Mouse (Mus musculus) lung, postnatal 0 days (tissue): Measurements from ENCODE around the gene Alg14. TPM values are rescaled to one million over a fixed set of nuclear protein-coding genes. Genes with fewer than 3 reads are reported as not detected.

Experiments used
- ATAC-seq: fragments of 200-750 bp; cut with Nextera tagmentation; 2 replicates; pipeline ENCODE4 v1.8.0; 2017; ENCODE audit warnings: moderate library complexity
- DNase-seq: peaks from one replicate; pipeline ENCODE4 v3.0.0-alpha.2; 2016; ENCODE audit warnings: low spot score
- H3K27ac ChIP-seq: fragments of 300-500 bp; sonication (generic); 2 replicates; pipeline ENCODE4 v1.5.1; 2014; ENCODE audit warnings: antibody characterized with exemption, mild to moderate bottlenecking, low read length, mixed read lengths
- H3K27me3 ChIP-seq: fragments of 300-500 bp; sonication (generic); replicated peaks from 2 replicates; pipeline ENCODE4 v1.6.1; 2014; ENCODE audit warnings: low read length, mixed read lengths; ENCODE audit not compliant: insufficient read depth
- H3K36me3 ChIP-seq: fragments of 300-500 bp; sonication (generic); 2 replicates; pipeline ENCODE4 v1.6.1; 2014; ENCODE audit warnings: low read length, mixed read lengths; ENCODE audit not compliant: insufficient read depth
- H3K4me1 ChIP-seq: fragments of 300-500 bp; sonication (generic); 2 replicates; pipeline ENCODE4 v1.6.1; 2014; ENCODE audit warnings: antibody characterized with exemption, low read depth, low read length, mixed read lengths; ENCODE audit not compliant: insufficient read depth
- H3K4me2 ChIP-seq: fragments of 300-500 bp; sonication (generic); replicated peaks from 2 replicates; pipeline ENCODE4 v1.6.1; 2014; ENCODE audit warnings: low read depth, mild to moderate bottlenecking, low read length, moderate library complexity, mixed read lengths
- H3K4me3 ChIP-seq: fragments of 300-500 bp; sonication (generic); 2 replicates; pipeline ENCODE4 v1.5.1; 2014; ENCODE audit warnings: low read depth, low read length
- H3K9ac ChIP-seq: fragments of 300-500 bp; sonication (generic); replicated peaks from 2 replicates; pipeline ENCODE4 v1.6.1; 2014; ENCODE audit warnings: low read depth, mild to moderate bottlenecking
- H3K9me3 ChIP-seq: fragments of 300-500 bp; sonication (generic); 2 replicates; pipeline ENCODE4 v1.6.1; 2016; ENCODE audit warnings: low read length, mixed read lengths
- CTCF ChIP-seq: IDR thresholded peaks from 2 replicates; pipeline ENCODE4 v1.5.1; 2016; ENCODE audit warnings: antibody characterized with exemption, mild to moderate bottlenecking
- EP300 ChIP-seq: IDR thresholded peaks from 2 replicates; pipeline ENCODE4 v1.6.1; 2016; ENCODE audit warnings: antibody characterized with exemption, mild to moderate bottlenecking, control low read depth
- WGBS: fragments of 180-500 bp; shearing (Covaris S2); extraction: QIAGEN DNeasy Blood & Tissue Kit; methylation state at CpG from one replicate; pipeline ENCODE4 v1.1.7; 2014; 5-methylcytosine and 5-hydroxymethylcytosine counted together
- polyA plus RNA-seq: library from polyadenylated mRNA; unstranded; fragments of >200 nt; fragmentation: Nextera tagmentation; extraction: Ambion mirVana; gene quantifications from 2 replicates; pipeline ENCODE4 v1.2.1, GENCODE M21; 2015

Alg14 gene
- polyA plus RNA-seq, 1 experiment from 2014 or later = 33.4 TPM

DNA sequence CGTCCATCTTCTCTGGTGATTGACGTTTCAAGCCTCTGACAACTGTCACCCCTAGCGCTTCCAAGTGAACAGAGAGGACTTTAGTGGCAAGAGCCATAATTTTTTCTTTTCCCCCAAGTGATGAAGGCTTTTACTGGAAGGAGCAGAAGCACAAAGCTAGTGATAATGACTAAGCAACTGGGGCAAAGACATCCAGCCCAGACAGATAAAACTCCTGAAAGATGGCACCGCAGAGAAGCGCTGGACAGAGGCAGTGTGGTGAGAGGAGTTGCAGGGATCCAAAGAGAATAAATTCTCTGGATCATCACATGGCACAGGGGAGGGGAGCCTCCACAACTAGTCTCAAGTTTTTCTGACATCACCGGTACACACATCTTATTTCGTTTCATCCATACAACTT, 30.3 kb upstream of the Alg14 start:
- Histone ChIP-seq H3K27ac (no peak overlapping the region), H3K4me1 (peaks cover 3% of the 10 kb centered on the region; the same call in 1 of the 2 replicates), H3K4me2 (no peak overlapping the region), H3K9me3 (no peaks in the 10 kb centered on the region), H3K4me3 (no peak overlapping the region), H3K36me3 (no peaks in the 10 kb centered on the region), H3K27me3 (peaks cover 31% of the 10 kb centered on the region), H3K9ac (no peak overlapping the region)
- no peak for DNase-seq
- no peak for ATAC-seq
- 72% methylated on average over 7 of the region's 7 CpGs for WGBS
- TF ChIP-seq EP300 (no peak), CTCF (no peak)

DNA sequence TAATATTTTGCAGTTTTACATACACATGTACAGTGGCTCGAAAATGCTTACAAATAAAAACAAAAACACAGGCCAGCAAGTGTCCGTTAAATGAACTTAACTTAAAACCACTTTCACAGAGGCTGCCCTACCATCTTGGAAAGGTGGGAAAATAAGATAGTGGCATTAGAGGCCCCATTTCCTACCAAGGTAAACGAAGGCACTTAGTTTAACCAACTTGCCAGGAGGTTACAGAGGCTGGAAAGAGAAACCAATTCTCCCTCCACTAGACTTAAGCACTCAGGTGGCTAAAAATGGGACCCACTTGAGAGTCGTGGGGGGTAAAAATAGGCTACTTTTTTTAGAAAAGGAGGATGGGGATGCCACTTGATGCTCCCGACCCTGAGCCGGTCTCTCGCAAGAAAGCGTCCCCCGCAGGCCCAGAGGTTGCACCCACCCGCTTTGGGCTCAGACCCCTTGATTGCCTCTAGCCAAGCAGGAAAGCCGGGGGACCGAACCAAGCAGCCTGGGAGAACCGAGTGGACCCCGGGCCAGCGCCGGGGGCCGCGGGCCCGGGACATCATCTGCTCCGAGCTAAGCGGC, 29.5 kb upstream of the Alg14 start:
- H3K4me1 ChIP-seq = peaks cover 3% of the 10 kb centered on the region; the same call in 1 of the 2 replicates
- no peaks in the 10 kb centered on the region for H3K36me3 ChIP-seq
- no peak for TF ChIP-seq CTCF
- no peak for ATAC-seq
- DNase-seq = no peak
- peak overlapping the region; percentile 58 for H3K4me3 ChIP-seq
- H3K27ac ChIP-seq = no peak overlapping the region
- WGBS = 9% methylated on average over 19 of the region's 21 CpGs
- H3K9me3 ChIP-seq = no peaks in the 10 kb centered on the region
- H3K27me3 ChIP-seq = peaks cover 31% of the 10 kb centered on the region
- peak overlapping the region; percentile 97 for H3K4me2 ChIP-seq
- H3K9ac ChIP-seq = 0 out of 2 replicates have a peak overlapping the region, but pooled peaks have one; percentile 3

DNA sequence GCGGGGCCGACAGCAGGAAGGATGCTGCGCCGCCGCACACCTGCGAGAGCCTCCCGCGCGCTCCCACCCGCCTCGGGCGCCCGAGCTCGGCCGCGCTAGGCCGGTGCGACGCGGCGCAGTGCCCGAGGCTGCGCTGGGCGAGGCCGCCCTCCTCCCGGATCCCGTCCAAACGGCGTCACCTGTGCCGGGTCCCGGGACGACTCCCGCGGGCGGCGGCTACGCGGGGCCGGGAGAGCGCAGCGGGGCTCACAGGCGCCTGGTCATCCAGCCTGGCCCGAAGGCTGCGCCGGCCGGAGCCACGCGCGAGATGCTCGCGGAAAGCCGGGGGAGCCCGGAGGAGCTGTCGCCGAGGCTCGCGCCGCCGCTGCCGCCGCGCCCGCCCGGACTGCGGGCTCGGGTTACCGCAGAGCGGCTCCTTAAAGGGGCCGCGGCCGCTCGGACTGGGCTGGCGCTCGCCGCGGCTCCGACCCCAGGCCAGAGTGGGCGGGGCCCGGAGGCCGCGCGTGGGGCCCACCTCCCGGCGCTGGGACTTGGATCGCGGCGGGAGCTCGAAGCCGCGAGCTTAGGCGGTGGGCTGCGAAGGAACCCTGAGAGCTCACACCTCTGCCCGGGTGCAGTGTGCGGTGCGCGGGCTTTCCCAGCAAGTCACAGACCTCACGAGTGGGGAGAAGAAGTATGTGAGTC, 28.9 kb upstream of the Alg14 start:
- no peaks in the 10 kb centered on the region for H3K9me3 ChIP-seq
- 0 out of 2 replicates have a peak overlapping the region, but pooled peaks have one; percentile 3 for H3K9ac ChIP-seq
- peak overlapping the region; percentile 97 for H3K4me2 ChIP-seq
- H3K27me3 ChIP-seq = peaks cover 31% of the 10 kb centered on the region
- H3K27ac ChIP-seq = 0 out of 2 replicates have a peak overlapping the region, but pooled peaks have one; percentile 14
- H3K4me1 ChIP-seq = peaks cover 3% of the 10 kb centered on the region; the same call in 1 of the 2 replicates
- no peak for TF ChIP-seq EP300
- TF ChIP-seq CTCF = no peak
- DNase-seq (peak; percentile 67), ATAC-seq (peak; percentile 91)
- H3K4me3 ChIP-seq = peak overlapping the region; percentile 58
- WGBS = 4% methylated on average over 42 of the region's 97 CpGs
- H3K36me3 ChIP-seq = no peaks in the 10 kb centered on the region

DNA sequence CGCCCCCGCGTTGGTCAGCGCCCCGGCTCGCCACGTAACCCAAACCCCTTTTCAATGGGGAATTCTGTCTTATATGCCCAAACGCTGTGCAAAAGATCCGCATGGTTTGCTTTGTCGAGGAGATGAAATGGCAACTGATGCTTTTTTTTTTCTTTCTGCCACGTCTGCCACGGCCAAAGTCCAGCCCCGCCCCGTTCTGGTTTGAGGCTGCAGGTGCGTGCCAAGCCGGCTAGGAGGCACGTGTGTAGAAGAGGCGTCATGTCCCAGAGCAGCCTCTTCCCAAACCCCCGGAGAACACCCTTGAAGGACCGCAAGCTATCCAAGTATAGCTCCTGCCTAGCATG, 28.4 kb upstream of the Alg14 start:
- peaks cover 3% of the 10 kb centered on the region; the same call in 1 of the 2 replicates for H3K4me1 ChIP-seq
- peak overlapping the region; percentile 58 for H3K4me3 ChIP-seq
- H3K4me2 ChIP-seq = peak overlapping the region; percentile 97
- no peak overlapping the region for H3K9ac ChIP-seq
- H3K27me3 ChIP-seq = peaks cover 31% of the 10 kb centered on the region
- no peak for TF ChIP-seq CTCF
- no peak for TF ChIP-seq EP300
- no peaks in the 10 kb centered on the region for H3K9me3 ChIP-seq
- WGBS = 2% methylated on average over 20 of the region's 20 CpGs
- DNase-seq (peak; percentile 66), ATAC-seq (peak; percentile 37)
- H3K36me3 ChIP-seq = no peaks in the 10 kb centered on the region
- H3K27ac ChIP-seq = no peak overlapping the region

DNA sequence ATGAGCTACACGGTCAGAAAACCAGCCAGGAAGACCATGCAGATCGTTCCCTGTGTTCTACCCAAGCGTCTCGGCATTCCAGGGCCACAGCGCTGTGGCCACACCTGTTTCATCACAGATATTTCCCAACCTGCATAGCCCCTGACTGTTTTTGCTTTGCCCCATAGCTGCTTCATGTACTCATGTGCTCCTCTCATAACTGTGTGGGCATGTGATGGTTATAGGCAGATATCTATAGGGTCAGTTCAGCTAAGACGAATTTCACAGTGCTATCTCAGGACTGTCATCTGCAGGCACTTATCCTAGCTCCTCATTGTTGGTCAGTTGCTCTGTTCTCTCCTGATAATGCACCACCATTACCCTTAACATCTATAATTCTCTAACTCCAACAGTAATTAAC, 27.3 kb upstream of the Alg14 start:
- Histone ChIP-seq H3K36me3 (no peaks in the 10 kb centered on the region), H3K4me2 (no peak overlapping the region), H3K9me3 (no peaks in the 10 kb centered on the region), H3K4me3 (no peak overlapping the region), H3K4me1 (peaks cover under 1% of the 10 kb centered on the region; the same call in 1 of the 2 replicates), H3K27me3 (peaks cover 31% of the 10 kb centered on the region), H3K9ac (no peak overlapping the region), H3K27ac (no peak overlapping the region)
- 46% methylated on average over 6 of the region's 6 CpGs for WGBS
- TF ChIP-seq EP300 = no peak
- no peak for TF ChIP-seq CTCF
- DNase-seq (no peak), ATAC-seq (no peak)

DNA sequence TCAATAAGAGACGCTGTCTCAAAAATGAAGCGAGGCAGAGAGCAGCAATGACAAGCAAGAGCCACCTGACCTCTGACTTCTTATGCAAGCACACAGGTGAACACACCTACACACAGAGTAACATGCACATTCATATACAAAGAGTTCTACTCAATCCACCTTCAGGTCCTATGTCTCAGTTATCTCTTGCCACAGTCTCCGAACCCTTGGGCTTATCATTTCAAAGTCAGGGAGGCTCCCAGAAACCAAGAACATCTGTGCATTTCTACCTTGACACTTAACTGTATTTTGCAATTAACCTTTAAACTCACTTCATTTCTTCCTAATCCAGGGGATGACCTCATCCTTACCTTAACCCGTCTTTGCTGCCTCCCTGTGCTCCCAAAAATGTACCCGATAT, 24.3 kb upstream of the Alg14 start:
- Histone ChIP-seq H3K27ac (no peak overlapping the region), H3K9me3 (no peaks in the 10 kb centered on the region), H3K4me2 (no peak overlapping the region), H3K4me3 (no peak overlapping the region), H3K27me3 (peaks cover 11% of the 10 kb centered on the region), H3K4me1 (no peaks in the 10 kb centered on the region; the same call in 1 of the 2 replicates), H3K9ac (no peak overlapping the region), H3K36me3 (no peaks in the 10 kb centered on the region)
- no peak for DNase-seq
- ATAC-seq = no peak
- WGBS = 79% methylated on average over 5 of the region's 5 CpGs
- TF ChIP-seq CTCF (no peak), EP300 (no peak)
